Mouse (Mus musculus) lung, adult 18-20 months (tissue): ENCODE measurements around the gene Arrdc5.

ENCODE experiments used
- DNase-seq, 2 experiments: peaks; one replicate each; pipeline ENCODE4 v3.0.0; 2022; ENCODE audit warnings: mixed read lengths in 2 of 2

Gene Arrdc5

DNA sequence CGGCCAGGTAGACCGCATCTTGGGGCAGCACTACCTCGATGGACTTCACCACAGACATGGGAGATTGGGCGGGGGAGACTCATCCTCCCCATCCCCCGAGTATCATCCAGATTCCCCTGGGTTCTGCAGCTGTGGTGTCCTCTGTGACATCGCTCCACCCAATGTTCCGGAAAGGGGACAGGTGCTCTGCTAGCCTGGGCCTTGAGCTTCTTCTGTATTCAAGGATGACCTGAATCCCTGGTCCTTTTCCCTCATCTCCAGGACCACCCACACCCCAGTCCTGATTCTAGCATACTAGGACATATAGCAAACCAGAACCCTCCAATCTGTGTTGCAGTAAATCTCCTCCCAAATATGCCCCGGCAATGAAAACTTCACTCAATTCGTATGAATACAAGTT lies at the start of gene Arrdc5:
TSS of gene Arrdc5 (minus strand) at position 101 of the 400 bp plus-strand sequence.
- no peak for DNase-seq

- DNase-seq: no peak
These were observed 48.5 kb upstream of the Arrdc5 start for GRCm38 (mm10) chr17:56348586-56348985.

DNA sequence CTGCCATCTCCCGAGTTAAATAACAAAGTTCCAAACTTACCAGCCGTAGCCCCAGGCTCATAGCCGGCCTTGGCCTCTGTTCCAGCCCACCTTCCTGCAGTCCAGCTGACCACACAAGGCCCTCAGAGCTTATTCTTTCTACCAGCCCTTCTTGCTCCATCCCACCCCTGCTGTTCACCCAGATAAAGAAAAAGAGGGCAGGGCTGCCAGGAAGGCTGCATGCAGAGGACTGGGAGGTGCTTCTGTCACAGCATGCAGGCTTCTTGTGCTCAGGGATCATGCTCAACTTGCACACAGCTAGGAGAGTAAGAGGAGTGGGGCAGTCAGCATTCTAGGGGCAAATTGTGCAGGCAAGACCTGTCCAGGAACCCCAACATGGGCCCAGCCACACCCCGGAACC lies 48.0 kb upstream of the Arrdc5 start:
- no peak for DNase-seq

- DNase-seq: no peak
These were observed 45.3 kb upstream of the Arrdc5 start for GRCm38 (mm10) chr17:56345364-56345763.

DNA sequence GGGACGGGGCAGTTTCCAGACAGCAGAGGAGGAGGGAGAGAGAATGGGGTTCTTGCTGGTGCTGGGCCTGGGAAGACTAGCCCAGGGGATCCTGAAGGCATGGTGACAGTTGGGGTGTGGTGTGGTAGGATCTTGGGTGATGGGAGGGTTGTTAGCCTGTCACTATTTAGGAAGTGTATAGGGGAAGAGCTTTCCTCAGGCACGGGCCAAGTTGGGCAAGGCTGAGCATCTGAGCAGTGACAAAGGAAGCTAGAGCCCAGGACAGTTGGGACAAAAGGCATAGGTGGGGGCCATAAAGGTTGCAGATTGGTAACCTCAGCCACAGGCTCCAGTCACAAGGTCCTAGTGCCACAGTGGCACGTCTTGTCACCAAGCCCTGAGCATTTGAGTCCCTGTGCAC lies 43.4 kb upstream of the Arrdc5 start:
- no peak for DNase-seq

DNA sequence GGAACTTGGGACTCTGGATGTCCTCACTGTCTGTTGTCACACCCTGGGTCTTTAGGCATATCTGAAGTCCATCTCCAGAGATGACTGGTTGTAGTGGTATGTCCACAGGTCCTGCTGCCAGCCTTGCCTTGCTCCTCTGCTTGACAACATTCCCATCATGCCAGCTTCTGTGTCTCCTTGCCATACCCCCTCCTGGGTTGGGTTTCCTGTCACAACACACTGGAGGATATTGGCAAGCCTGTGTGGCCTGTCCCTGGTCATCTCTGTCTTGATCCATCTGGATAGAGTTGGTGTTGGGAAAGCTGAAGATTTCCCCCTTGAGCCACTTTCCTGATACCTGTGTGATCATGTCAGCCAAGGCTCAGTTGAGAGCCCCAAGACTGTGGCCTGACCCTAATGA lies 40.6 kb upstream of the Arrdc5 start:
- peak in 1 of 2 experiments; percentile 23 for DNase-seq

DNA sequence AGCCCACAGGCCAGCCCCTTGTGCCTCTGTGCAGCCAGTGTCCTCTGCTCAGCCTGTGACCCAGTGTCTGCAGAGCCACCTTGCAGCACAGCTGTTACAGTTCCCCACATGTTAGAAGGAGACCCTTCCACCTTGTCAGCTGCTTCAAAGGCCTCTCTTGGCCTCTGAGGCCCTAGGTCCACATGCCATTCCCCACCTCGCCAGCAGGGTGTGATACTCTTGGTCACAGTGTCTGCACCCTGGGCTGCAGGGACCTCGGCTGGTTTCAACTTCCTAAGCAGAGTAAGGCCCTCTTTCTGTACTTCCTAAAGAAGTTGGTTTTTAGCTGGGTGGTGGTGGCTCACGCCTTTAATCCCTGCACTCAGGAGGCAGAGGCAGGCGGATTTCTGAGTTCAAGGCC lies 38.8 kb upstream of the Arrdc5 start:
- DNase-seq: peak; percentile 30 to 33

DNA sequence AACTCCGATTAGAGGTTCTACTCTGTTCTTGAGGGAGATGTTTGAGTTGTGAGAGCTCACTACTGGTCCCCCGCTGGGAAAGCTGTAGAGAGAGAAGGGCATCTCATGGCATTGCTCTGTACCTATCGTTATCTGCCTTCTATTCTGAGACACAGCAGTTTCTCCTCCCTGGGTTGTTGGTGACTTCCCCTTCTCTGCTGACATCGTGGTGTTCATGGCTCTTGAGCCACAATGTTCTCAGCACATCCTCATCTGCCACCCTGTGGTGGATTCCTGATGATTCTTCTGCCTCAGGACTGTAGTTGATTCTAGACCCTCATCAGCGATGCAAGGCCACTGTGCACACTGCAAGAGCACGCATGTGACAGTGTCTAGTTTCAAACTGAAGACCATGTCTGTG lies 37.7 kb upstream of the Arrdc5 start:
- no peak for DNase-seq

DNA sequence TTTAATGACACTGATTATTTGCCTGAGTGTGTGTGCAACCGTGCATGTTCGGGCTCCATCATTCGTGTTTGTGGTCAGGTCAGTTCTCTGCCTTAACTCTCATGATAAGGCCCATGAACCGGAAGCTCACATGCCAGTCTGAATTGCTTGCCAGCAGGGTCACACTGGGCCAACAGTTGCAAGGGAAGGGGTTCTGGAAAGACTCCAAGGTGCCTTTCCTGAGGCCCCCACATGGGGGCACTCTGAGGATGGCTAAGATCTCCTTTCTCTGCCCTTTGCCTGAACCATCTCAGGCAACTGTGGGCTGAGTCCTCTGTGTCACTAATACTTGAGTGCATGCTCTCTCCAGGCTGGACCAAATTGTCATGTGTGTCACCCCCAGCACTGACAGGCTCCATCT lies 37.1 kb upstream of the Arrdc5 start:
- DNase-seq: peak; percentile 54 to 58

DNA sequence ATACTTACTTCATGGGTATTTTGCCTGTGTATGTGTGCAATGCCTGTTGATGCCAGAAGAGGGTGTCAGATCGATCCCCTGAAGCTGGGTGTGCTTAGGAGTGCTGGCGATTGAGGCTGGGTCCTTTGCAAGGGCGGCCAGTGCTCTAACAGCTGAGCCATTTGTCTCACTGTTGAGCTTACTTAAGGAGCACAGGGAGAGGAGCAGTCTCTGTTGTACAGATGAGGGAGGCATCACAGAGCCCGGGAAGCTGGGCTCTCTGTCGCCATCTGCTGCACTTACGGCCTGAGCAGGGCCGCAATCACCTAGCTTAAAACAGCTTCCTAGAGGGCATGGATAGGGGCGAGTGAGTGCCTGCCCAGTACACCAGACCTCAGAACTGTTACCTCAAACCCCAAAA lies 32.9 kb upstream of the Arrdc5 start:
- no peak for DNase-seq

DNA sequence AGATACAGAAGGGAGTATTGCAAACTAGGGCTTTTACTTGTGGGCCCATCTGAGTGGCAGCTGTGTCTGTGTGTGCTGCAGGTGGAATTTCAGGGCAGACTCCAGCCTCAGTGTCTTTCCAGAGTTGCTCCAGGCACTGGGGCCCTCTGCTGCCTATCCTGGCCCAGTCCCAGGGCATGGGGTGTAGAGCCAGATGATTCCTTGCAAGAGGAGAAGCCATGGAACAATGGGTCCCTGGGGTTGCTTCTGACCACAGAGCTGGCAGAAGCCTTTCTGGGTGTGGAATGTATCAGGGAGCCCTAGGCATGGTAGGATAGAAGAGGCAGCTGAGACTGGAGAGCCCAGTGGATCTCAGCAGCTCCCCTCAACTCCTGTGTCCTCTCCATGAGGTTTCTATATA lies 31.2 kb upstream of the Arrdc5 start:
- DNase-seq: no peak

DNA sequence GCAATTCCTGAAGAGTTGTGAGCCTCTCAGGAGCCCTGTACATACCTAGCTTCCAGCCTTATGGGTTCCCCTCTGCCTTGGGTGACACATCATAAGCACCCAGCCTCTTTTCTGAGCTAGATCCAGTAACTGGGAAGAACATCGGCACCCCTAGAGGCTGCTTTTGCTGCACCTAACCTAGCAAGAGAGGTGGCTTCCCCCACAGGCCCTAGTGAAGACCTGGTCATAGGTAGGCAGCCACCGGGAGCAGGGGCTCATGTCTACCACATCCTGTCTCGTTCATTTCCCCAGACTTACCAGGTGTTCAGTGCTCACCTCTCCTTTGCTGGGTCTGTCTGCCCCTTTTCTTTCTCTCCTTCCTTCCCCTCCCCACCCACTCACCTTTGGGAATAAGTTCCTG lies 30.3 kb upstream of the Arrdc5 start:
- DNase-seq: no peak

GRCm38 (mm10) chr17:56329267-56329666 lies 29.2 kb upstream of the Arrdc5 start:
- no peak for DNase-seq

DNA sequence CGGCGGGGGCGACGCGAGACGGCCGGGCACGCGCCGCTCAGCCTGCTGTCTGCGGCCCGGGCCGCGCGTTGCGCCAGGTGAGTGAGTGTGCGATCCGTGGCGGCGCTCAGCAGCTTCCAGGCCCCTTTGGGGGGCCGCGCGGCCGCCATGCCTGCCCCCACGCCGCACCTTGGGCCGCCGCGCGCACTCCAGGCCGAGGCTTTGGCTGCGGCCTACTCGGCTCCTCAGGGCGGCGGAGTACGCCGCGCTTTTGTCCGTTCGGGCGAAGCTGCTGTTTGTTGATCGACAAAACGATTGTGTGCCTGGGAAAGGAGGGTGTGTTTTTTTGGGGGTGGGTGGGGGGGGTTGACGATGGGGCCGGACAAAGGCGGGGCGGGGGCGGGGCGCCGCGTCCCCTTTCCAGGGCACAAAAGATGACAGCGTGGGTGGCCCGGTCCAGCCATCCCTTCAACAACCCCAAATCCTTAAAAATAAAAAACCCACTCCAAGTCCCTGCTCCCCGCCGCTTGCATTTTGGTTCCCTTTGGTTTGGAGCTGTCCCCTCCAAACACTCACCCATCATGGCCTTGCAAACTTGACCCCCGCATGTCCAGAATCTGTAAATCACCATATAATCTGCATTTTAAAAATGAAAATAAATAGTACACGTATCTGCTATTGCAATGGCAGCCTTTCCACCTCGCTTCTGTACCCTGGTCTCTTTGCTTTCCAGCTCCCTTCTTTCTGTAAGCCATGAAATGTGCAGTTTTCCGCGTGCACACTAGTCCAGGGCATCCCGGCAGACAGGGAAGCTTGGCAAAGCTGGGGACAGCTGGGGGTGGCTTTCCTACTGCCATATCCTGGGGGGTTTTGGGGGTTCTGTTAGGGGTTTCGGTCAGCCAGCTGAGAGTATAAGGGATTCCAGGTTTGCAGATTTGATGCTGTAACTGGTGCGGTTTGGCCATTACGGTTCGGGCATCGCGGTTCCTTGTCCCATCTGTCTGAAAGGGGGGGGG lies 26.4 kb upstream of the Arrdc5 start:
- no peak for DNase-seq

GRCm38 (mm10) chr17:56325450-56326152 lies 25.5 kb upstream of the Arrdc5 start, which contains the start of gene Kdm4b:
Gene Kdm4b, plus strand, starts transcription at chr17:56326062.
- peak; percentile 99 to 100 for DNase-seq

- no peak for DNase-seq
These were observed 24.3 kb upstream of the Arrdc5 start for GRCm38 (mm10) chr17:56324419-56324818.

DNA sequence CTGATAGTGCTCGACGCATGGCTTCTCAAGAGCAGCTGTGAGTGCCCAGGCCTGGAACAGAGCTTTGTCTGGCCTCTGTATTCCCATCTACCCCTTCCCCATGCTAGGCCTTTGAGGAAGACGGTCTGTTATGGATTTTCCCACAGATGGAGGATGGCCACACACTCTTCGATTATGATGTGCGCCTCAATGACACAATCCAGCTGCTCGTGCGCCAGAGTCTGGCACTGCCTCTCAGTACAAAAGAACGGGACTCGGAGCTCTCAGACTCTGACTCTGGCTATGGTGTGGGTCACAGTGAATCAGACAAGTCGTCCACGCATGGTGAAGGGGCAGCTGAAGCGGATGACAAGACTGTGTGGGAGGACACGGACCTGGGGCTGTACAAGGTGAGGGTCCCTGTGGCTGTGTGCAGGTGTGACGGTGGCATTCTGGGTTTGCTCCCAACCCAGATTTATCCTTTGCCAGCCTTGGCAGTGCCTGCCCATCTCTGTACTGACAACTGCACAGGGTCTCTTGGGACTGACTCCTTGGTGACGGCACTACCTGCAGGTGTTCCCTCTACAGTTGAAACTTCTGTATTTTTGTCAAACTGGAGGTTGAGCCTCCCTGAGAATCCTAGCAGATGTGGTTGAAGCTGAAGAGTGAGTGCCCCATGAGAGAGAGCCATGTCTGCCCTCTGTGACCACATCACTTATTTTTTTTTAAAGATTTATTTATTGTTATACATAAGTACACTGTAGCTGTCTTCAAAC lies 9.3 kb upstream of the Arrdc5 start:
- no peak for DNase-seq

- peak in 1 of 2 experiments; percentile 38 for DNase-seq
These were observed 8.0 kb upstream of the Arrdc5 start for GRCm38 (mm10) chr17:56308088-56308487.

DNA sequence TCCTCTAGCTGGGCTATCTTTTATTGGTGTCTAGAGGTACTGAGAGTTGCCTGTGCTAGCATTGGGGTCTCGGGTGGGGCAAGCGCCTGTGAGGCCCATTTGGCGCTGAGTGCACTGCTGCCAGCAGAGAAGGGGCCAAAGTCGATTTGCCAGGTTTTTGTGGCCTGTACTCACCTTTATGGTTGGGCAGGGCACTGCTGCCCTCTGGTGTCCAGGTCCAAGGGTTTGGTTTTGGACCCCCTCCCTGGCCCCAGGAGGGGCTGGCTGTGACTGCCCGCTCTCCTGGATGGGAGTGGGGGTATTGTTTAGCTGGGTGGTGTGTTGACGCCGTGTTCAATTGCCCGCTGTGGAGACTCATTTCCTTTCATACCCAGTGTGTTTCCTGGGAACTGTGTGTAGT lies 5.7 kb upstream of the Arrdc5 start:
- DNase-seq: no peak

GRCm38 (mm10) chr17:56305156-56305555 lies 5.1 kb upstream of the Arrdc5 start:
- no peak for DNase-seq

GRCm38 (mm10) chr17:56304718-56305117 lies 4.6 kb upstream of the Arrdc5 start:
- no peak for DNase-seq

DNA sequence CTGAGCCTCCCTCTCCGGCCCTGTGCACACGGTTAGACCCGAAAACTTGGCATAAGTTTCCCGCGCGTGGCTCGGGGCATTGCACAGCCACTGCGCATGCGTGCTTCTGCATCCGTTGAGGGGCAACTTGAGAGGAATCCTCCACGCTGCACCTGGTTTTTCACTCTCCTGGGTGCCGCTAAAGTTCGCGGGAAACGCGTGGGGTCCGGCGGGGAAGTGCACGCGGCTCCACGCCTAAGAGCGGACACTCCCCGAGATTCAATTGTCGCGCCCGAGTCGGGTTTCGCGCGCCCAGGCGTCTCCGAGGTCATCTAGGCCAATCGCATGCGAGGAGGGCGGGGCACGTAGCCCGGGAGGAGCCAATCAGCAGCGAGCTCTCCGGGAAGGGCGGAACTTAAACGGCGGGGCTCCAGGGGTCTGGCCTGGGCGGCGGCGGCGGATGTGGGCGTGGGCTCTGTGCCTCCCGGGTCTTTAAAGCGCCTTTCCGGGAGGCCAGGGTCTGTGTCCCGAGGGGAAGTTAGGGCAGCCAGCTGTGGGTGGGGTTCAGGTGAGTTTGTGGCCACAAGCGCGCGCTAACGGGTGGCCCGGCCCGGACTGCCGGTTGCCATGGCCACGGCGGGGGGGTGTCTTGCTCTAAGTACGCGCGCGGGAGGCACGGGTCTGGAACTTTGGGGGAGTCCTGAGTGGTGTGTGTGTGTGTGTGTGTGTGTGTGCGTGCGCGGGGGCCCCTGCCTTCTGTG lies 3.9 kb upstream of the Arrdc5 start:
- DNase-seq: peak; percentile 95 to 96
